Mouse (Mus musculus) left cerebral cortex, postnatal 10 days (tissue): ENCODE results near the gene B4gat1. TPM values are rescaled to one million over a fixed set of nuclear protein-coding genes. Genes with fewer than 3 reads are reported as not detected.

Experiments
- DNase-seq, 2 experiments: peaks; one replicate each; pipeline ENCODE4 v3.0.0; 2021 to 2022; ENCODE audit warnings: low spot score in 2 of 2, mixed read lengths in 1 of 2; ENCODE audit errors: extremely low spot score in 1 of 2
- intact Hi-C: fragments of 180-260 bp; cut with DNase I; formaldehyde crosslinking; loops from one replicate; pipeline ENCODE4 v1.15.1; 2025
- total RNA-seq, 2 experiments: library from RNA; stranded (reverse); gene quantifications; 2 replicates each; pipeline ENCODE4 v1.2.3; 2021

Gene B4gat1
- total RNA-seq, 2 experiments from 2014 or later: 133 to 136 TPM

GRCm38 (mm10) chr19:5052166-5052822 lies 13.7 kb downstream of the B4gat1 start:
- DNase-seq: no peak
- intact Hi-C loops: no loop called here

- intact Hi-C loops: no loop called here
- no peak for DNase-seq
Measured at GRCm38 (mm10) chr19:5052853-5053252, 14.2 kb downstream of the B4gat1 start.

GRCm38 (mm10) chr19:5053909-5054308 lies 15.3 kb downstream of the B4gat1 start:
- intact Hi-C loops: no loop called here
- peak in 1 of 2 experiments; percentile 71 for DNase-seq

- peak in 1 of 2 experiments; percentile 66 for DNase-seq
- intact Hi-C loops: loop anchor here (2.0 kb wide), 1 partner anchor 17 kb away; no protein-coding TSS in a partner anchor
Measured at GRCm38 (mm10) chr19:5056251-5056650, 17.6 kb downstream of the B4gat1 start.

GRCm38 (mm10) chr19:5057876-5058775 lies 19.5 kb downstream of the B4gat1 start:
- DNase-seq: no peak
- intact Hi-C loops: loop anchor here (2.0 kb wide), 1 partner anchor 15 kb away; no protein-coding TSS in a partner anchor

- intact Hi-C loops: no loop called here
- DNase-seq: peak in 1 of 2 experiments; percentile 66
Measured at GRCm38 (mm10) chr19:5058801-5059771, 20.5 kb downstream of the B4gat1 start.

GRCm38 (mm10) chr19:5060365-5061330 lies 22.0 kb downstream of the B4gat1 start:
- intact Hi-C loops: no loop called here

GRCm38 (mm10) chr19:5062041-5062440 lies 23.4 kb downstream of the B4gat1 start:
- intact Hi-C loops: no loop called here
- no peak for DNase-seq

More at GRCm38 (mm10) chr19:5060365-5061330, 22.0 kb downstream of the B4gat1 start:
- peak in 1 of 2 experiments; percentile 52 for DNase-seq

- no peak for DNase-seq
- intact Hi-C loops: no loop called here
Measured at GRCm38 (mm10) chr19:5062446-5062845, 23.8 kb downstream of the B4gat1 start.

GRCm38 (mm10) chr19:5065104-5065503 lies 26.5 kb downstream of the B4gat1 start:
- peak in 1 of 2 experiments; percentile 62 for DNase-seq
- intact Hi-C loops: no loop called here

- intact Hi-C loops: no loop called here
- no peak for DNase-seq
Measured at GRCm38 (mm10) chr19:5067040-5067799, 28.6 kb downstream of the B4gat1 start.

GRCm38 (mm10) chr19:5067867-5068569 lies 29.4 kb downstream of the B4gat1 start, which contains the start of gene Cd248:
Gene Cd248 (plus strand): TSS chr19:5068078.
- intact Hi-C loops: no loop called here
- peak in 1 of 2 experiments; percentile 90 for DNase-seq

- intact Hi-C loops: no loop called here
- DNase-seq: peak in 1 of 2 experiments; percentile 65
Measured at GRCm38 (mm10) chr19:5068570-5069234, 30.1 kb downstream of the B4gat1 start.

- intact Hi-C loops: no loop called here
- no peak for DNase-seq
Measured at GRCm38 (mm10) chr19:5069486-5069885, 30.9 kb downstream of the B4gat1 start.

GRCm38 (mm10) chr19:5069978-5070377 lies 31.4 kb downstream of the B4gat1 start:
- DNase-seq: no peak
- intact Hi-C loops: no loop called here

GRCm38 (mm10) chr19:5071077-5071476 lies 32.5 kb downstream of the B4gat1 start:
- intact Hi-C loops: no loop called here
- DNase-seq: no peak
